In the genomic region with DNA sequence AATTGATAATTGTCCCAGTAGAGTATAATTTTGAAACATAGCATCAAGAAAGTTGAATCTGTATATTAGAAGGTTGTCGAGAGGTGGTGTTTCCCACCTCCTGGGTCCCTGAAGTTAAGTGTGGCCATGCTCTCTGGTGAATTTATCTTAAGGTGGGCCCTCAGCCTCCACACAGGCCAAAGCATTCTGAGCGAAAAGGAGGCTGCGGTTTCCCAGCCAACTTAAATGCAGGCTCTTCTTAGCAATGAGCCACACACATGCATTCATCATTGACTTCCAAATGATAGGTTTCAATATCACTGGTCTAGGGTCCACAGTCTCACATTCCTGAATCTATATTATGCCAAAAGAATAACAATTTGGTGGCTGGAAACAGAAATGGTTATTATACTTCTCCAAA, we compare ENCODE assay signal across 30 mouse cellular contexts.
DNase-seq lines count a peak whose midpoint lies in the region; ATAC-seq and TF ChIP-seq lines count a peak whose summit lies in the region.
"Had no signal": no experiment of that assay in that cellular context is flagged by ENCODE, and none has a peak within 500 bp of the region (broad histone marks: within the 10 kb centered on the region; RNA-seq: fewer than 3 reads in every experiment).

No protein-coding gene starts in this region.

- no peak for TF ChIP-seq POLR2A in bone marrow macrophage, adult 2 months (IDR thresholded peaks at IDR 0.05; ENCODE audit: borderline replicate concordance, low read depth, low read length)

- DNase-seq in layer of hippocampus, adult 2 months (ENCODE audit: low spot score in 2 of 2): no peak
- DNase-seq in layer of hippocampus, postnatal 14 days (ENCODE audit: low spot score in 2 of 2): no peak
- peak; percentile 71 for DNase-seq in A20 (ENCODE audit: low read depth, low spot score)
- DNase-seq in liver, postnatal 0 days: no peak
- DNase-seq in layer of hippocampus, adult 8-10 months (ENCODE audit: low spot score in 2 of 2): no peak
- DNase-seq in lung, postnatal 4 days: no peak
- DNase-seq: adrenal gland, adult 8-10 months; cerebellum, adult 11-12 months; cerebellum, postnatal 10 days; gastrocnemius, postnatal 25 days; heart, postnatal 36 days; kidney, adult 2 months; kidney, postnatal 4 days; lung, postnatal 14 days; midbrain, embryonic 14.5 days; retina, postnatal 1 day; right cerebral cortex, postnatal 14 days; thymus, adult 18-20 months; thymus, postnatal 25 days had no signal

- peak overlapping the region; percentile 72; the same call in 1 of the 2 replicates for H3K27ac ChIP-seq in layer of hippocampus, adult 2 months
- H3K27ac ChIP-seq in bone marrow macrophage, adult 2 months (ENCODE audit: insufficient read depth, low read depth, low read length): peak overlapping the region; percentile 48
- 0 out of 2 replicates have a peak overlapping the region, but pooled peaks have one; percentile 11 for H3K27ac ChIP-seq in liver, postnatal 0 days (ENCODE audit: low read depth)
- H3K27ac ChIP-seq: forebrain, embryonic 10.5 days; forebrain, embryonic 15.5 days; heart, embryonic 10.5 days; hindbrain, embryonic 12.5 days; hindbrain, postnatal 0 days; intestine, embryonic 15.5 days; liver, embryonic 14.5 days; stomach, postnatal 0 days had no signal

- ATAC-seq in liver, postnatal 0 days: no peak
- ATAC-seq: forebrain, embryonic 15.5 days; hindbrain, postnatal 0 days; intestine, embryonic 15.5 days had no signal

- no peak overlapping the region for H3K4me2 ChIP-seq in liver, postnatal 0 days (ENCODE audit: low read depth, low read length)
- H3K4me2 ChIP-seq: forebrain, embryonic 15.5 days; hindbrain, embryonic 12.5 days; intestine, embryonic 15.5 days; limb, embryonic 13.5 days; lung, embryonic 14.5 days had no signal

- no peak for TF ChIP-seq CTCF in layer of hippocampus, adult 2 months (conservative IDR thresholded peaks at IDR 0.05)
- TF ChIP-seq CTCF in bone marrow macrophage, adult 2 months (IDR thresholded peaks at IDR 0.05; ENCODE audit: low read depth, low read length): no peak
- TF ChIP-seq CTCF in liver, postnatal 0 days (IDR thresholded peaks at IDR 0.05; ENCODE audit: low read depth): no peak

- 64% methylated on average over 3 of the region's 3 CpGs for WGBS in liver, postnatal 0 days (ENCODE audit: insufficient replicate concordance)

- no peak overlapping the region for H3K4me3 ChIP-seq in layer of hippocampus, adult 2 months
- no peak overlapping the region for H3K4me3 ChIP-seq in bone marrow macrophage, adult 2 months (ENCODE audit: insufficient read depth, low read length)
- no peak overlapping the region for H3K4me3 ChIP-seq in liver, postnatal 0 days (ENCODE audit: low read depth, low read length)
- H3K4me3 ChIP-seq: forebrain, embryonic 10.5 days; forebrain, embryonic 15.5 days; heart, embryonic 10.5 days; hindbrain, embryonic 12.5 days; intestine, embryonic 15.5 days; limb, embryonic 13.5 days had no signal

- H3K4me1 ChIP-seq in bone marrow macrophage, adult 2 months (ENCODE audit: control insufficient read depth, insufficient read depth, low read length): peaks cover 29% of the 10 kb centered on the region
- H3K4me1 ChIP-seq in liver, postnatal 0 days (ENCODE audit: insufficient read depth): no peaks in the 10 kb centered on the region
- H3K4me1 ChIP-seq: forebrain, embryonic 10.5 days; forebrain, embryonic 15.5 days; hindbrain, embryonic 12.5 days; intestine, embryonic 15.5 days had no signal

- TF ChIP-seq EP300 in liver, postnatal 0 days (IDR thresholded peaks at IDR 0.05; ENCODE audit: low read depth): no peak

- H3K36me3 ChIP-seq in liver, postnatal 0 days (replicated peaks; ENCODE audit: insufficient read depth, low read length): no peaks in the 10 kb centered on the region
- H3K36me3 ChIP-seq: forebrain, embryonic 10.5 days; forebrain, embryonic 15.5 days; hindbrain, embryonic 12.5 days; intestine, embryonic 15.5 days; limb, embryonic 13.5 days had no signal

- no peak overlapping the region for H3K9ac ChIP-seq in liver, postnatal 0 days (replicated peaks)
- H3K9ac ChIP-seq: forebrain, embryonic 15.5 days; hindbrain, embryonic 12.5 days; intestine, embryonic 15.5 days; limb, embryonic 13.5 days; liver, embryonic 14.5 days; lung, embryonic 14.5 days had no signal

- no peaks in the 10 kb centered on the region for H3K27me3 ChIP-seq in liver, postnatal 0 days (ENCODE audit: insufficient read depth, low read length)
- H3K27me3 ChIP-seq: forebrain, embryonic 15.5 days; hindbrain, embryonic 12.5 days; intestine, embryonic 15.5 days; limb, embryonic 13.5 days had no signal

- H3K9me3 ChIP-seq in liver, postnatal 0 days (ENCODE audit: low read length): no peaks in the 10 kb centered on the region
- H3K9me3 ChIP-seq: forebrain, embryonic 10.5 days; forebrain, embryonic 15.5 days; heart, embryonic 10.5 days; hindbrain, embryonic 12.5 days; intestine, embryonic 15.5 days; limb, embryonic 13.5 days had no signal

Comparison
In these comparisons a context has a peak if more than half of its experiments do, and no peak if none do; other contexts are left out.
1. H3K27ac ChIP-seq: peak in every context shown above with its lines; median percentile 72 in layer of hippocampus, adult 2 months; 48 in bone marrow macrophage, adult 2 months; 11 in liver, postnatal 0 days.